Mouse (Mus musculus) gonadal fat pad, adult 2 months (tissue): Measurements from ENCODE around the gene M1ap. TPM values are rescaled to one million over a fixed set of nuclear protein-coding genes. Genes with fewer than 3 reads are reported as not detected.

ENCODE experiments used
- DNase-seq: peaks from one replicate; pipeline ENCODE4 v3.0.0-alpha.2; 2012; ENCODE audit warnings: low read depth
- polyA plus RNA-seq: library from polyadenylated mRNA; depleted of rRNA; stranded (reverse); fragments of >200 nt; gene quantifications from 2 replicates; pipeline ENCODE4 v1.2.3, GENCODE M21; 2012; rRNA removed

The M1ap gene
- polyA plus RNA-seq, 1 experiment: 3.7 TPM

GRCm38 (mm10) chr6:83071220-83071619 is 124.5 kb downstream of the M1ap start:
- DNase-seq: no peak

- DNase-seq: no peak
These were observed 128.3 kb downstream of the M1ap start for GRCm38 (mm10) chr6:83074979-83075378.

- no peak for DNase-seq
These were observed 131.1 kb downstream of the M1ap start, which contains the start of gene Pcgf1 for GRCm38 (mm10) chr6:83077630-83078323. Gene Pcgf1 (plus strand): TSS chr6:83077869.

GRCm38 (mm10) chr6:83078324-83078858 is 131.7 kb downstream of the M1ap start:
- DNase-seq: peak; percentile 60

Other genes with a start within 250 kb of the M1ap start
- 19.0 and 23.0 TPM in 2 replicates for gene Pole4, start 241.5 kb upstream of the M1ap start, polyA plus RNA-seq
- gene Hk2, start 172.4 kb upstream of the M1ap start, polyA plus RNA-seq: 31.5 and 60.1 TPM in 2 replicates
- gene Sema4f, start 7.1 kb upstream of the M1ap start, polyA plus RNA-seq: 0.62 and 0.66 TPM in 2 replicates
- 26.9 and 28.3 TPM in 2 replicates for gene Dok1, start 86.6 kb downstream of the M1ap start, polyA plus RNA-seq
- gene Loxl3, start 87.3 kb downstream of the M1ap start, polyA plus RNA-seq: 9.8 and 12.1 TPM in 2 replicates
- gene Aup1, start 107.6 kb downstream of the M1ap start, polyA plus RNA-seq: 269 and 309 TPM in 2 replicates
- gene Htra2, start 108.4 kb downstream of the M1ap start, polyA plus RNA-seq: 38.5 and 44.7 TPM in 2 replicates
- gene Dqx1, start 110.9 kb downstream of the M1ap start, polyA plus RNA-seq: 1.3 and 1.4 TPM in 2 replicates
- gene Tlx2, start 123.4 kb downstream of the M1ap start, polyA plus RNA-seq: not detected in 2 replicates
- gene Pcgf1, start 131.0 kb downstream of the M1ap start, polyA plus RNA-seq: 15.8 and 23.1 TPM in 2 replicates
- 1.9 and 2.5 TPM in 2 replicates for gene Lbx2, start 139.5 kb downstream of the M1ap start, polyA plus RNA-seq
- gene Ccdc142, start 154.7 kb downstream of the M1ap start, polyA plus RNA-seq: 5.8 and 6.5 TPM in 2 replicates
- 4.0 and 4.4 TPM in 2 replicates for gene Gm42688, start 154.7 kb downstream of the M1ap start, polyA plus RNA-seq
- 71.5 and 89.4 TPM in 2 replicates for gene Mrpl53, start 162.1 kb downstream of the M1ap start, polyA plus RNA-seq
- 55.3 and 56.3 TPM in 2 replicates for gene Mogs, start 168.6 kb downstream of the M1ap start, polyA plus RNA-seq
- gene Wbp1, start 174.7 kb downstream of the M1ap start, polyA plus RNA-seq: 187 and 193 TPM in 2 replicates
- 17.1 and 30.1 TPM in 2 replicates for gene Ino80b, start 178.5 kb downstream of the M1ap start, polyA plus RNA-seq
- gene Rtkn, start 188.6 kb downstream of the M1ap start, polyA plus RNA-seq: 30.2 and 41.3 TPM in 2 replicates
- gene Wdr54, start 209.5 kb downstream of the M1ap start, polyA plus RNA-seq: 2.9 and 3.6 TPM in 2 replicates
- 2.7 and 4.4 TPM in 2 replicates for gene 1700003E16Rik, start 209.5 kb downstream of the M1ap start, polyA plus RNA-seq
- gene Dctn1, start 219.0 kb downstream of the M1ap start, polyA plus RNA-seq: 101 and 114 TPM in 2 replicates